12 mouse cellular contexts compared by ENCODE assay signal in genomic region chr7:114199428-114200110, GRCm38 (mm10). TPM values are rescaled to one million over a fixed set of nuclear protein-coding genes. Genes with fewer than 3 reads are reported as not detected.
DNase-seq lines count a peak whose midpoint lies in the region; ATAC-seq and TF ChIP-seq lines count a peak whose summit lies in the region.
"Had no signal": no experiment of that assay in that cellular context is flagged by ENCODE, and none has a peak within 500 bp of the region (broad histone marks: within the 10 kb centered on the region; RNA-seq: fewer than 3 reads in every experiment).

No protein-coding gene starts in this region.

- H3K36me3 ChIP-seq in forebrain, postnatal 0 days (ENCODE audit: insufficient read depth), result no peaks in the 10 kb centered on the region
- no peaks in the 10 kb centered on the region for H3K36me3 ChIP-seq in forebrain, embryonic 10.5 days (replicated peaks)
- no peaks in the 10 kb centered on the region for H3K36me3 ChIP-seq in heart, embryonic 14.5 days (ENCODE audit: control insufficient read depth, insufficient read depth, low read length)
- H3K36me3 ChIP-seq in stomach, embryonic 14.5 days (ENCODE audit: control insufficient read depth, insufficient read depth, low read length), result no peaks in the 10 kb centered on the region
- H3K36me3 ChIP-seq: liver, embryonic 13.5 days had no signal

- H3K4me1 ChIP-seq in forebrain, postnatal 0 days (ENCODE audit: insufficient read depth), result peaks cover 4% of the 10 kb centered on the region
- H3K4me1 ChIP-seq in forebrain, embryonic 10.5 days, result no peaks in the 10 kb centered on the region
- H3K4me1 ChIP-seq in heart, embryonic 14.5 days (ENCODE audit: control insufficient read depth in 2 of 2, insufficient read depth in 2 of 2, low read length in 2 of 2), result peaks cover 30 to 43% of the 10 kb centered on the region in 2 experiments
- peaks cover 9% of the 10 kb centered on the region for H3K4me1 ChIP-seq in stomach, embryonic 14.5 days (ENCODE audit: control insufficient read depth, insufficient read depth, low read length)

- DNase-seq in forebrain, postnatal 0 days, result no peak
- no peak for DNase-seq in forebrain, embryonic 10.5 days (ENCODE audit: extremely low spot score, low spot score)
- peak; percentile 8 for DNase-seq in kidney, postnatal 14 days
- DNase-seq in kidney, adult 8-10 months, result no peak
- DNase-seq in adrenal gland, postnatal 10 days, result no peak
- no peak for DNase-seq in right cerebral cortex, postnatal 10 days (ENCODE audit: low spot score in 2 of 2)
- DNase-seq: cerebellum, adult 18-20 months; liver, embryonic 13.5 days had no signal

- no peaks in the 10 kb centered on the region for H3K9me3 ChIP-seq in forebrain, postnatal 0 days (ENCODE audit: low read length)
- no peaks in the 10 kb centered on the region for H3K9me3 ChIP-seq in forebrain, embryonic 10.5 days
- no peaks in the 10 kb centered on the region for H3K9me3 ChIP-seq in heart, embryonic 14.5 days (ENCODE audit: control insufficient read depth, low read length)
- H3K9me3 ChIP-seq in stomach, embryonic 14.5 days (ENCODE audit: control insufficient read depth, low read depth, low read length), result no peaks in the 10 kb centered on the region
- H3K9me3 ChIP-seq: liver, embryonic 13.5 days; megakaryocyte, embryonic 14.5 days had no signal

- no peak for TF ChIP-seq CTCF in forebrain, postnatal 0 days (IDR thresholded peaks at IDR 0.05; ENCODE audit: low read depth)

- H3K9ac ChIP-seq in forebrain, postnatal 0 days, result no peak overlapping the region
- H3K9ac ChIP-seq in heart, embryonic 14.5 days (ENCODE audit: low read length), result no peak overlapping the region
- H3K9ac ChIP-seq in stomach, embryonic 14.5 days (replicated peaks; ENCODE audit: low read depth, low read length), result no peak overlapping the region
- H3K9ac ChIP-seq: liver, embryonic 13.5 days had no signal

- H3K4me3 ChIP-seq in forebrain, postnatal 0 days (ENCODE audit: low read depth, low read length), result no peak overlapping the region
- no peak overlapping the region for H3K4me3 ChIP-seq in forebrain, embryonic 10.5 days
- H3K4me3 ChIP-seq in heart, embryonic 14.5 days (ENCODE audit: control insufficient read depth in 1 of 2, insufficient read depth in 1 of 2, low read depth in 1 of 2, low read length in 2 of 2), result no peak overlapping the region
- no peak overlapping the region for H3K4me3 ChIP-seq in stomach, embryonic 14.5 days (ENCODE audit: low read depth, low read length)
- H3K4me3 ChIP-seq: liver, embryonic 13.5 days; megakaryocyte, embryonic 14.5 days had no signal

- 0 out of 2 replicates have a peak overlapping the region, but pooled peaks have one; percentile 15 for H3K27ac ChIP-seq in forebrain, postnatal 0 days (ENCODE audit: low read depth, low read length)
- H3K27ac ChIP-seq in forebrain, embryonic 10.5 days, result no peak overlapping the region
- H3K27ac ChIP-seq in heart, embryonic 14.5 days (replicated peaks in 1 of 2; ENCODE audit: control insufficient read depth in 1 of 2, insufficient read depth in 1 of 2, low read depth in 2 of 2, low read length in 2 of 2), result peak overlapping the region; percentile 88 to 89
- H3K27ac ChIP-seq in stomach, embryonic 14.5 days (ENCODE audit: low read length), result no peak overlapping the region
- H3K27ac ChIP-seq: liver, embryonic 13.5 days had no signal

- WGBS in forebrain, postnatal 0 days, result 82% methylated on average over 3 of the region's 3 CpGs
- WGBS in forebrain, embryonic 10.5 days, result 82% methylated on average over 3 of the region's 3 CpGs
- 15% methylated on average over 3 of the region's 3 CpGs for WGBS in heart, embryonic 14.5 days
- 49% methylated on average over 3 of the region's 3 CpGs for WGBS in stomach, embryonic 14.5 days

- H3K4me2 ChIP-seq in forebrain, postnatal 0 days (ENCODE audit: low read depth), result no peak overlapping the region
- no peak overlapping the region; the same call in 1 of the 2 replicates for H3K4me2 ChIP-seq in heart, embryonic 14.5 days (ENCODE audit: low read length)
- H3K4me2 ChIP-seq in stomach, embryonic 14.5 days (replicated peaks; ENCODE audit: low read depth, low read length), result no peak overlapping the region
- H3K4me2 ChIP-seq: liver, embryonic 13.5 days had no signal

- no peak for ATAC-seq in forebrain, postnatal 0 days
- ATAC-seq in heart, embryonic 14.5 days (ENCODE audit: insufficient number of reproducible peaks, insufficient read depth, low FRiP score, low read depth), result peak; percentile 47
- peak; percentile 34; the same call in 1 of the 2 replicates for ATAC-seq in stomach, embryonic 14.5 days (ENCODE audit: insufficient number of reproducible peaks, insufficient read depth, low FRiP score, low read depth)
- ATAC-seq: inflammation-experienced regulatory T-cells, adult 6 months had no signal

- H3K27me3 ChIP-seq in forebrain, postnatal 0 days (ENCODE audit: insufficient read depth, low read length), result no peaks in the 10 kb centered on the region
- no peaks in the 10 kb centered on the region for H3K27me3 ChIP-seq in forebrain, embryonic 10.5 days (ENCODE audit: poor library complexity, severe bottlenecking)
- H3K27me3 ChIP-seq in heart, embryonic 14.5 days (ENCODE audit: control insufficient read depth, insufficient read depth, low read length), result no peaks in the 10 kb centered on the region
- no peaks in the 10 kb centered on the region for H3K27me3 ChIP-seq in stomach, embryonic 14.5 days (ENCODE audit: control insufficient read depth, insufficient read depth, low read length)
- H3K27me3 ChIP-seq: liver, embryonic 13.5 days had no signal

RNA-seq across cellular contexts. Expression of gene Copb1, which starts 54.9 kb away (rescaled TPM):
- total RNA-seq in forebrain, postnatal 0 days (2014; rRNA removed), result 68.2 and 70.2 TPM in 2 replicates
- polyA plus RNA-seq in forebrain, postnatal 0 days (2015; fragmentation: Nextera tagmentation; extraction: Ambion mirVana), result 65.0 and 67.3 TPM in 2 replicates
- polyA plus RNA-seq in forebrain, embryonic 10.5 days (2016; fragmentation: Nextera tagmentation; extraction: Ambion mirVana), result 89.8 and 94.0 TPM in 2 replicates
- 85.0 and 88.9 TPM in 2 replicates for polyA plus RNA-seq in heart, embryonic 14.5 days (2014; fragmentation: Nextera tagmentation; extraction: Ambion mirVana)
- 127 and 135 TPM in 2 replicates for polyA plus RNA-seq in stomach, embryonic 14.5 days (2014; fragmentation: Nextera tagmentation; extraction: Ambion mirVana)
- 100 to 1,000 TPM; 101 to 116 TPM for total RNA-seq in adrenal gland, postnatal 10 days (2021)

Comparison
In these comparisons a context has a peak if more than half of its experiments do, and no peak if none do; other contexts are left out.
1. H3K27ac ChIP-seq: peak in forebrain, postnatal 0 days (single experiment) and heart, embryonic 14.5 days (2 of 2); none in forebrain, embryonic 10.5 days (single experiment) and stomach, embryonic 14.5 days (single experiment).